Mouse (Mus musculus) intestine, embryonic 14.5 days (tissue): ENCODE data around the gene Serpinb3a. TPM values are rescaled to one million over a fixed set of nuclear protein-coding genes. Genes with fewer than 3 reads are reported as not detected.

Source experiments
- ATAC-seq: fragments of 200-750 bp; cut with Nextera tagmentation; replicated peaks from 2 replicates; pipeline ENCODE4 v1.8.0; 2017; ENCODE audit warnings: low read depth, moderate number of reproducible peaks, moderate TSS enrichment, moderate library complexity; ENCODE audit not compliant: low FRiP score, low TSS enrichment
- DNase-seq: peaks from one replicate; pipeline ENCODE4 v3.0.0-alpha.2; 2018; ENCODE audit warnings: low spot score
- H3K27ac ChIP-seq: fragments of 300-500 bp; sonication (generic); 2 replicates; pipeline ENCODE4 v1.5.1; 2014; ENCODE audit warnings: low read depth, mild to moderate bottlenecking, control low read depth
- H3K27me3 ChIP-seq: fragments of 300-500 bp; sonication (generic); replicated peaks from 2 replicates; pipeline ENCODE4 v1.6.1; 2014; ENCODE audit warnings: low read length, control low read depth; ENCODE audit not compliant: control insufficient read depth, insufficient read depth
- H3K36me3 ChIP-seq: fragments of 300-500 bp; sonication (generic); 2 replicates; pipeline ENCODE4 v1.6.1; 2014; ENCODE audit warnings: low read length, control low read depth; ENCODE audit not compliant: control insufficient read depth, insufficient read depth
- H3K4me1 ChIP-seq: fragments of 300-500 bp; sonication (generic); replicated peaks from 2 replicates; pipeline ENCODE4 v1.6.1; 2014; ENCODE audit warnings: low read length, control low read depth, mixed read lengths; ENCODE audit not compliant: control insufficient read depth, insufficient read depth
- H3K4me2 ChIP-seq: fragments of 300-500 bp; sonication (generic); 2 replicates; pipeline ENCODE4 v1.6.1; 2014; ENCODE audit warnings: low read length
- H3K4me3 ChIP-seq: fragments of 300-500 bp; sonication (generic); 2 replicates; pipeline ENCODE4 v1.5.1; 2014; ENCODE audit warnings: low read depth, low read length, control low read depth, mixed read lengths
- H3K9ac ChIP-seq: fragments of 300-500 bp; sonication (generic); 2 replicates; pipeline ENCODE4 v1.6.1; 2014; ENCODE audit warnings: mild to moderate bottlenecking, low read length
- H3K9me3 ChIP-seq: fragments of 300-500 bp; sonication (generic); 2 replicates; pipeline ENCODE4 v1.6.1; 2016; ENCODE audit warnings: low read length, control low read depth; ENCODE audit not compliant: control insufficient read depth
- WGBS: fragments of 180-500 bp; shearing (Covaris S2); extraction: QIAGEN DNeasy Blood & Tissue Kit; methylation state at CpG from one replicate; pipeline ENCODE4 v1.1.7; 2014; 5-methylcytosine and 5-hydroxymethylcytosine counted together
- polyA plus RNA-seq: library from polyadenylated mRNA; unstranded; fragments of >200 nt; fragmentation: Nextera tagmentation; extraction: Ambion mirVana; gene quantifications from 2 replicates; pipeline ENCODE4 v1.2.1, GENCODE M21; 2014

Gene Serpinb3a
- polyA plus RNA-seq, 1 experiment from 2014 or later, result not detected

GRCm38 (mm10) chr1:107000424-107000823 is 51.7 kb downstream of the Serpinb3a start:
- Histone ChIP-seq H3K9me3 (no peaks in the 10 kb centered on the region), H3K4me3 (no peak overlapping the region), H3K27ac (no peak overlapping the region), H3K4me2 (no peak overlapping the region), H3K4me1 (no peaks in the 10 kb centered on the region), H3K36me3 (no peaks in the 10 kb centered on the region), H3K27me3 (no peaks in the 10 kb centered on the region), H3K9ac (no peak overlapping the region)
- WGBS, result 70% methylated on average over 13 of the region's 13 CpGs
- ATAC-seq (no peak), DNase-seq (no peak)

Other genes starting within 250 kb of the Serpinb3a start
- 0.27 TPM in 1 of 2 replicates, not detected in the other for gene Serpinb5, start 191.1 kb downstream of the Serpinb3a start, polyA plus RNA-seq
- not detected in 2 replicates for gene Serpinb12, start 117.9 kb downstream of the Serpinb3a start, polyA plus RNA-seq
- gene Serpinb13, start 71.3 kb downstream of the Serpinb3a start, polyA plus RNA-seq, result not detected in 2 replicates
- not detected in 2 replicates for gene Serpinb3d, start 31.2 kb upstream of the Serpinb3a start, polyA plus RNA-seq
- not detected in 2 replicates for gene Serpinb3b, start 226.1 kb upstream of the Serpinb3a start, polyA plus RNA-seq
- gene Serpinb3c, start 226.1 kb upstream of the Serpinb3a start, polyA plus RNA-seq, result not detected in 2 replicates